ENCODE assay signal across 9 mouse cellular contexts in the genomic region with DNA sequence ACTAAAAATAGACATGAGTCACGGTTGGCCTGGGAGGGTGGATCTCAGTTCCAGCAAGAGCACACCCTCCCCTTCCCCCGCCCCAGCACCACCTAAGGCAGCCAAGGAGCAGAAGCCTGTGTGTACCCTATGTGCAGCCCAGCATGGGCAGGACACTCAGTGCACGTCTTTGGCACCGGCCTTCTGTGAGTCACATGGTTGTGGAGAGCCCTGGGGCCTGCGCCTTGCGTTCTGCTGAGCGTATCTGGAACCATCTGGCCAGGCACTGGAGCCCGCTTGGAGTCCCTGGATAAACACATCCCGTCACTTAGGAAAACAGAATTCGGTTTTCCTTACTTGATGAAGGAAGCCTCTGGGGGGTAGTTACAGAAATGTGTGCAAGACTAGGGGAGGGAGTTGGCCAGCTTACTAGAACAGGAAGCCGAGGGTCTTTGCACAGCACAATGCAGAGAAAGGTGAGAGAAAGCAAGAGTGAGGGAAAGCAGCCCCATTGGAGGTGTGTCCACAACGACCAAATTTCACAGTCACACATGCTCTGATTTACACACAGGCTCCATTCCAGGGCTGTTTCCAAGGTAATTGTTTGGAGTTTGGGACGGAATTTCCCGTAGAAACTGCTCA. TPM values are rescaled to one million over a fixed set of nuclear protein-coding genes. Genes with fewer than 3 reads are reported as not detected.
A peak's percentile ranks its signal among the peaks of the same experiment; 100 is the strongest.
DNase-seq lines count a peak whose midpoint lies in the region; ATAC-seq lines count a peak whose summit lies in the region.
"Had no signal": no experiment of that assay in that cellular context is flagged by ENCODE, and none has a peak within 500 bp of the region (broad histone marks: within the 10 kb centered on the region; RNA-seq: fewer than 3 reads in every experiment).

No protein-coding gene starts in this region.

- peak; percentile 93 for ATAC-seq in embryonic facial prominence, embryonic 14.5 days (ENCODE audit: low read depth)
- ATAC-seq in heart, embryonic 16.5 days (replicated peaks; ENCODE audit: extremely low read depth, insufficient read depth, low FRiP score), result peak; percentile 98
- no peak for ATAC-seq in monocyte, adult 5-6 weeks (replicated peaks; ENCODE audit: insufficient number of reproducible peaks, low FRiP score, low TSS enrichment, poor library complexity, severe bottlenecking)
- ATAC-seq in liver, embryonic 12.5 days, result no peak

- H3K4me1 ChIP-seq in embryonic facial prominence, embryonic 14.5 days (ENCODE audit: control insufficient read depth, insufficient read depth, low read length), result peaks cover 18% of the 10 kb centered on the region; the same call in 1 of the 2 replicates
- peaks cover 29% of the 10 kb centered on the region for H3K4me1 ChIP-seq in heart, embryonic 16.5 days (ENCODE audit: control insufficient read depth, insufficient read depth, low read length)
- no peaks in the 10 kb centered on the region for H3K4me1 ChIP-seq in liver, embryonic 12.5 days

- DNase-seq in urinary bladder, postnatal 25 days (ENCODE audit: low spot score), result peak; percentile 33
- no peak for DNase-seq in urinary bladder, postnatal 10 days (ENCODE audit: low spot score)
- peak; percentile 94 for DNase-seq in embryonic facial prominence, embryonic 14.5 days (ENCODE audit: low spot score)
- DNase-seq in kidney, postnatal 25 days, result peak; percentile 44 to 82
- DNase-seq in lung, postnatal 36 days, result peak; percentile 75

- H3K9ac ChIP-seq in embryonic facial prominence, embryonic 14.5 days (ENCODE audit: low read depth, low read length), result no peak overlapping the region
- 0 out of 2 replicates have a peak overlapping the region, but pooled peaks have one; percentile 4 for H3K9ac ChIP-seq in heart, embryonic 16.5 days (ENCODE audit: low read length)
- H3K9ac ChIP-seq in liver, embryonic 12.5 days, result no peak overlapping the region

- 0 out of 2 replicates have a peak overlapping the region, but pooled peaks have one; percentile 18 for H3K4me2 ChIP-seq in embryonic facial prominence, embryonic 14.5 days (ENCODE audit: low read depth, low read length)
- H3K4me2 ChIP-seq in heart, embryonic 16.5 days (ENCODE audit: low read depth, low read length), result no peak overlapping the region
- no peak overlapping the region for H3K4me2 ChIP-seq in liver, embryonic 12.5 days

- no peaks in the 10 kb centered on the region for H3K27me3 ChIP-seq in embryonic facial prominence, embryonic 14.5 days (replicated peaks; ENCODE audit: control insufficient read depth, insufficient read depth, low read length)
- no peaks in the 10 kb centered on the region for H3K27me3 ChIP-seq in heart, embryonic 16.5 days (ENCODE audit: control insufficient read depth, insufficient read depth, low read length)
- no peaks in the 10 kb centered on the region for H3K27me3 ChIP-seq in liver, embryonic 12.5 days (replicated peaks)

- H3K9me3 ChIP-seq in embryonic facial prominence, embryonic 14.5 days (ENCODE audit: control insufficient read depth, low read length), result no peaks in the 10 kb centered on the region
- H3K9me3 ChIP-seq in heart, embryonic 16.5 days (replicated peaks; ENCODE audit: control insufficient read depth, low read length), result no peaks in the 10 kb centered on the region
- no peaks in the 10 kb centered on the region for H3K9me3 ChIP-seq in liver, embryonic 12.5 days (replicated peaks)

- no peak overlapping the region for H3K4me3 ChIP-seq in embryonic facial prominence, embryonic 14.5 days (ENCODE audit: low read depth, low read length)
- H3K4me3 ChIP-seq in heart, embryonic 16.5 days (ENCODE audit: low read length), result no peak overlapping the region
- no peak overlapping the region for H3K4me3 ChIP-seq in liver, embryonic 12.5 days

- 24% methylated on average over 14 of the region's 14 CpGs for WGBS in embryonic facial prominence, embryonic 14.5 days
- 35% methylated on average over 14 of the region's 14 CpGs for WGBS in heart, embryonic 16.5 days
- WGBS in liver, embryonic 12.5 days (ENCODE audit: insufficient replicate concordance), result 66% methylated on average over 14 of the region's 14 CpGs

- H3K27ac ChIP-seq in embryonic facial prominence, embryonic 14.5 days (replicated peaks; ENCODE audit: low read depth, low read length), result peak overlapping the region; percentile 89
- peak overlapping the region; percentile 84 for H3K27ac ChIP-seq in heart, embryonic 16.5 days (ENCODE audit: low read length)
- H3K27ac ChIP-seq in liver, embryonic 12.5 days, result no peak overlapping the region
- H3K27ac ChIP-seq: macrophage had no signal

- no peaks in the 10 kb centered on the region for H3K36me3 ChIP-seq in embryonic facial prominence, embryonic 14.5 days (ENCODE audit: control insufficient read depth, insufficient read depth, low read length)
- H3K36me3 ChIP-seq in heart, embryonic 16.5 days (ENCODE audit: control insufficient read depth, insufficient read depth), result no peaks in the 10 kb centered on the region
- H3K36me3 ChIP-seq in liver, embryonic 12.5 days, result no peaks in the 10 kb centered on the region

RNA-seq across cellular contexts. Expression of a gene that starts 18.0 kb away (rescaled TPM):
- 0.86 and 1.1 TPM in 2 replicates for polyA plus RNA-seq in embryonic facial prominence, embryonic 14.5 days (2014; fragmentation: Nextera tagmentation; extraction: Ambion mirVana)
- polyA plus RNA-seq in heart, embryonic 16.5 days (2015; fragmentation: Nextera tagmentation; extraction: Ambion mirVana), result 0.33 and 0.66 TPM in 2 replicates
- not detected in 3 replicates for total RNA-seq in monocyte, adult 5-6 weeks (2017)
- polyA plus RNA-seq in liver, embryonic 12.5 days (2016; fragmentation: Nextera tagmentation; extraction: Ambion mirVana), result 0.05 TPM in 1 of 2 replicates, not detected in the other

RNA-seq across cellular contexts. Expression of a gene that starts 53.1 kb away (rescaled TPM):
- polyA plus RNA-seq in embryonic facial prominence, embryonic 14.5 days (2014; fragmentation: Nextera tagmentation; extraction: Ambion mirVana), result 262 and 324 TPM in 2 replicates
- polyA plus RNA-seq in heart, embryonic 16.5 days (2015; fragmentation: Nextera tagmentation; extraction: Ambion mirVana), result 29.4 and 35.2 TPM in 2 replicates
- total RNA-seq in monocyte, adult 5-6 weeks (2017), result not detected in 3 replicates
- polyA plus RNA-seq in liver, embryonic 12.5 days (2016; fragmentation: Nextera tagmentation; extraction: Ambion mirVana), result 7.7 and 9.3 TPM in 2 replicates

RNA-seq across cellular contexts. Expression of a gene that starts 56.1 kb away (rescaled TPM):
- polyA plus RNA-seq in embryonic facial prominence, embryonic 14.5 days (2014; fragmentation: Nextera tagmentation; extraction: Ambion mirVana), result not detected in 2 replicates
- polyA plus RNA-seq in heart, embryonic 16.5 days (2015; fragmentation: Nextera tagmentation; extraction: Ambion mirVana), result not detected in 2 replicates
- total RNA-seq in monocyte, adult 5-6 weeks (2017), result not detected in 3 replicates
- 0.67 TPM in 1 of 2 replicates, not detected in the other for polyA plus RNA-seq in liver, embryonic 12.5 days (2016; fragmentation: Nextera tagmentation; extraction: Ambion mirVana)
- polyA plus RNA-seq: macrophage had no signal

Comparison
In these comparisons a context has a peak if more than half of its experiments do, and no peak if none do; other contexts are left out.
1. ATAC-seq: peak in embryonic facial prominence, embryonic 14.5 days (single experiment) and heart, embryonic 16.5 days (single experiment); none in monocyte, adult 5-6 weeks (single experiment) and liver, embryonic 12.5 days (single experiment).